Mouse (Mus musculus): ENCODE measurements around the gene Hexa. TPM values are rescaled to one million over a fixed set of nuclear protein-coding genes. Genes with fewer than 3 reads are reported as not detected.

Hexa gene
- polyA plus RNA-seq, 1 experiment, result 98.1 TPM

DNA sequence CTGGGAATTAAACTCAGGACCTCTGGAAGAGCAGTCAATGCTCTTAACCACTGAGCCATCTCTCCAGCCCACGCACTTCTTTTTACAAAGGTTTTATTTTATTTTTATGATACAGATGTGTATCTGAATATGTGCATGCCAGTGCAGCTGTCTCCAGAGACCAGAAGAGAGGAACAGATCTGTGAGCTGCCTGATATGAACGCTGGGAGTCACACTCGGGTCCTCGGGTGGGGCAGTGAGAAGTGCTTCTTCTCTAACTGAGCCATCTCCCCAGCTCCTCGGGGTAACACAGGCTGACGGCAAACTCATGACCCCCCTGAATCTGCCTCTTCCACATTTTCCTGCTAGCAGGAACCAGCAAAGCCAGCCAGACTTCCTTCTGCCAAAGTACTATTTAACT is 12.6 kb upstream of the Hexa start:
- no peak overlapping the region for H3K4me3 ChIP-seq (replicated peaks; ENCODE audit: control insufficient read depth, low read depth, low read length)
- H3K4me1 ChIP-seq (ENCODE audit: control insufficient read depth, insufficient read depth, low read length), result no peaks in the 10 kb centered on the region; the same call in 1 of the 2 replicates
- TF ChIP-seq POLR2A (IDR thresholded peaks at IDR 0.05; ENCODE audit: borderline replicate concordance, control insufficient read depth, low read depth, low read length) (no peak), CTCF (IDR thresholded peaks at IDR 0.05; ENCODE audit: control insufficient read depth, insufficient read depth, low read length) (no peak)
- 24% methylated on average over 6 of the region's 6 CpGs for WGBS
- no peak overlapping the region for H3K27ac ChIP-seq (ENCODE audit: control insufficient read depth, insufficient read depth, low read depth, low read length, poor library complexity)

DNA sequence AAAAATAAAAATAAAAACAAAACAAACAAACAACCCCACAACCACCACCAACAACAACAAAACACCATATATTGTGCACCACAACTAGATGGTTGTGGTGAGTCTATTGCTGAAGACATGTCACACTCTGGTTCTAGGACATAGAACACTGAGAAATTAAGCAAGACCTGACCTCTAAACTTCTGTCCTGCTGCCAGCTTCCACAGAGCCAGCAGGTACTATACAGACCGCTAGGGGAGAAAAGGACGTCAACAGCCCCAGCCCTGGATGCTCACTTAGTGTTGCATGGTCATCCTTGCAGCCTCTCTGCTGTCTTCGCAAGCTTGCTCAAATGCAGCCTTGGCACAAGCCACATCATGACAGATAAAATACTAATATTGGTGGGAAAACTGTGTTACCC is 11.8 kb upstream of the Hexa start:
- Histone ChIP-seq H3K27ac (ENCODE audit: control insufficient read depth, insufficient read depth, low read depth, low read length, poor library complexity) (no peak overlapping the region), H3K4me1 (ENCODE audit: control insufficient read depth, insufficient read depth, low read length) (no peaks in the 10 kb centered on the region; the same call in 1 of the 2 replicates), H3K4me3 (replicated peaks; ENCODE audit: control insufficient read depth, low read depth, low read length) (no peak overlapping the region)
- WGBS, result 66% methylated on average over 3 of the region's 3 CpGs
- no peak for TF ChIP-seq CTCF (IDR thresholded peaks at IDR 0.05; ENCODE audit: control insufficient read depth, insufficient read depth, low read length)

DNA sequence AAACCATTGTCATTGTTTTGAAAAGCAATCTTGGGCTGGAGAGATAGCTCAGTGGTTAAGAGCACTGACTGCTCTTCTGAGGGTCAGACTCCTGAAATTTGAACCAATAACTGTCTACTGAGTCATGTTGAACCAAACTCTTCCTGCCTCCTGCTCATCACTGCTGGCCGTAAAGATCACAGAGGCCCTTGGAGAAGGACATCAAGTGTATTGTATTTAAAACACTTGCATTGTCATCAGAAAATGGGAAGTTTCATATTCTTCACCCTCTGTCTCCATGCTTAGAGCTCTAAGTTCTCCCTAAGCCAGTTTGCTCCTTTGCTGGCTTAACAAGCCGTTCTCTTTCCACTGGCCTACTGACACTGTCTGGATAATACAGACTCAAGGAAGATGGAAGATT is 11.1 kb upstream of the Hexa start:
- 29% methylated on average over 2 of the region's 2 CpGs for WGBS
- Histone ChIP-seq H3K4me1 (ENCODE audit: control insufficient read depth, insufficient read depth, low read length) (no peaks in the 10 kb centered on the region; the same call in 1 of the 2 replicates), H3K4me3 (replicated peaks; ENCODE audit: control insufficient read depth, low read depth, low read length) (no peak overlapping the region), H3K27ac (ENCODE audit: control insufficient read depth, insufficient read depth, low read depth, low read length, poor library complexity) (peak overlapping the region; percentile 49; the same call in 1 of the 2 replicates)
- no peak for TF ChIP-seq POLR2A (IDR thresholded peaks at IDR 0.05; ENCODE audit: borderline replicate concordance, control insufficient read depth, low read depth, low read length)
- no peak for TF ChIP-seq CTCF (IDR thresholded peaks at IDR 0.05; ENCODE audit: control insufficient read depth, insufficient read depth, low read length)

DNA sequence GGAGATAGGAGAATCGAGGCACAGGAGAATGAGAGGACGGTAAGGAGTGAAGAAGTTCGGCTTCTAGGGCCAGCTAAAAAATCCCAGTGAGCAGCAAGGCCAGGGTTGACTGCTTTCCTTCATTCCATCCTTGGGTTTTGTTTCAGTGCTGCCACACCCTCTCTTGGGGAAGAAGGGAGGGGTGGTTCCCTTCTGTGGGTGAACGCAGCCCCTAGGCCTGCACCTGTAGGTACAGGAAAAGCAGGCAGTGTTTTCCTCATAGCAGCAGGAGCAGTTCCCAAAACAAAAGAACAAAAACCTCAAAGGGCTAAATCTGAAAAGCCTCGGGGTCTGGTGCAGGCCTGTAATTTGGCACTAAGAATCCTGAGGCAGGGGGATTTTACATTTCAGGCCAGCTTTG is 7.7 kb upstream of the Hexa start:
- no peak for TF ChIP-seq CTCF (IDR thresholded peaks at IDR 0.05; ENCODE audit: control insufficient read depth, insufficient read depth, low read length)
- TF ChIP-seq POLR2A (IDR thresholded peaks at IDR 0.05; ENCODE audit: borderline replicate concordance, control insufficient read depth, low read depth, low read length), result no peak
- peaks cover 4% of the 10 kb centered on the region for H3K4me1 ChIP-seq (ENCODE audit: control insufficient read depth, insufficient read depth, low read length)
- WGBS, result 59% methylated on average over 5 of the region's 5 CpGs
- no peak overlapping the region for H3K4me3 ChIP-seq (replicated peaks; ENCODE audit: control insufficient read depth, low read depth, low read length)
- no peak overlapping the region for H3K27ac ChIP-seq (ENCODE audit: control insufficient read depth, insufficient read depth, low read depth, low read length, poor library complexity)

DNA sequence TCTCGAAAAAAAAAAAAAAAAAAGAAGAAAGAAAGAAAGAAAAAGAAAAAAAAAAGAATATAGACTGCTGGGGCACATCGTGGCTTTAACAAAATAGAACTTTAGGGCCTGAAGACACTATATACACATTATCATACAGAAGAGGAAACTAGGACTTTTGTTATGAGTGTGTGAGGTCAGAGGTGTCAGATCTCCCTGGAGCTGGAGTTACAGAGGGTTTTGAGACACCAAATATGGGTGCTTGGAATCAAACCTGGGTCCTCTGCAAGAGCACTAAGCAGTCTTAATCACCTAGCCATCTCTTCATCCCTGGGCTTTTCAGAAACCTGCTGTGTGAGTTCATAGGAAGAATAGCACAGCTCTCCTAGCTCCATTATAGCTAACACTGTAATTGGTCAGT is 5.9 kb upstream of the Hexa start:
- Histone ChIP-seq H3K4me3 (replicated peaks; ENCODE audit: control insufficient read depth, low read depth, low read length) (no peak overlapping the region), H3K27ac (ENCODE audit: control insufficient read depth, insufficient read depth, low read depth, low read length, poor library complexity) (no peak overlapping the region), H3K4me1 (ENCODE audit: control insufficient read depth, insufficient read depth, low read length) (peaks cover 9% of the 10 kb centered on the region)
- 60% methylated on average over 2 of the region's 2 CpGs for WGBS
- no peak for TF ChIP-seq CTCF (IDR thresholded peaks at IDR 0.05; ENCODE audit: control insufficient read depth, insufficient read depth, low read length)
- no peak for TF ChIP-seq POLR2A (IDR thresholded peaks at IDR 0.05; ENCODE audit: borderline replicate concordance, control insufficient read depth, low read depth, low read length)

DNA sequence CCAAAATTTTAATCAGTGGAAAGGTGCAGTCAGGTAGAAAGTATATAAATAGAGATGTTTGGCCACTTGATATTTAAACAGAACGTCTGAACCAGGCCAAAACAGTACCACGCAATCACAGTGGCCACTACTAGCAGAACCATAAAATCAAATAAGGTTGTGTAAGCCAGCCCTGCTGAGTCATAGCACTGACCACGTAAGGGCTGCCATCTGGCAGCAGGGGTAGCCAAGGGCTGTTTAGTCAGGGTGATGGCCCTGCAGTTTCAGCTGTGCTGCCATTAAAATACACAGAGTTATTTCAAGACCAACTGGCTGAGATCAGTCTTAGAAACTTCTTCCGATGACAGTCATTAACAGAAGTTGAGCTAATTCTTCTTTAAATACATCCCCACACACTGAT is 5.5 kb upstream of the Hexa start:
- no peak overlapping the region for H3K27ac ChIP-seq (ENCODE audit: control insufficient read depth, insufficient read depth, low read depth, low read length, poor library complexity)
- H3K4me3 ChIP-seq (replicated peaks; ENCODE audit: control insufficient read depth, low read depth, low read length), result no peak overlapping the region
- no peak for TF ChIP-seq POLR2A (IDR thresholded peaks at IDR 0.05; ENCODE audit: borderline replicate concordance, control insufficient read depth, low read depth, low read length)
- TF ChIP-seq CTCF (IDR thresholded peaks at IDR 0.05; ENCODE audit: control insufficient read depth, insufficient read depth, low read length), result no peak
- peaks cover 9% of the 10 kb centered on the region for H3K4me1 ChIP-seq (ENCODE audit: control insufficient read depth, insufficient read depth, low read length)
- 39% methylated on average over 4 of the region's 4 CpGs for WGBS

DNA sequence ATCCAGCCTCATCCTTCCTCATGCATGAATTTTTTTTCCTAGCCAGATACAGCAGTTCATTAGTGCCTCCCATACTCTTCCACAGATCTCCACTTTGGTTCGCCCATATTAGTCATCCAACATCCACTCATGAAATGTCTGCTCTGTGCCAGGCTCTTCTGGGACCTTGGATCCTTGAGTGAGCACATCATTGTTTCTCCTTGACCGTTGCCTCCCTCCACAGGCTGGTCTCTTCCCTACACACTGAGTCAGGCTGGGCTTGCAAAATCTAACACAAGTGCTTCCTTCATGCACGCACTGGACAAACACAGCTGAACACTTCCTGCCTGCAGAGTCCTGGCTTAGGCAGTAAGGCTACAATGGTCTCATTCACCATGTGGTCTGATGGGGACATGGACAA is 1.7 kb upstream of the Hexa start:
- 44% methylated on average over 3 of the region's 3 CpGs for WGBS
- Histone ChIP-seq H3K4me1 (ENCODE audit: control insufficient read depth, insufficient read depth, low read length) (peaks cover 10% of the 10 kb centered on the region), H3K4me3 (replicated peaks; ENCODE audit: control insufficient read depth, low read depth, low read length) (no peak overlapping the region), H3K27ac (ENCODE audit: control insufficient read depth, insufficient read depth, low read depth, low read length, poor library complexity) (peak overlapping the region; percentile 21; the same call in 1 of the 2 replicates)
- TF ChIP-seq POLR2A (IDR thresholded peaks at IDR 0.05; ENCODE audit: borderline replicate concordance, control insufficient read depth, low read depth, low read length) (no peak), CTCF (IDR thresholded peaks at IDR 0.05; ENCODE audit: control insufficient read depth, insufficient read depth, low read length) (peak; percentile 60)

DNA sequence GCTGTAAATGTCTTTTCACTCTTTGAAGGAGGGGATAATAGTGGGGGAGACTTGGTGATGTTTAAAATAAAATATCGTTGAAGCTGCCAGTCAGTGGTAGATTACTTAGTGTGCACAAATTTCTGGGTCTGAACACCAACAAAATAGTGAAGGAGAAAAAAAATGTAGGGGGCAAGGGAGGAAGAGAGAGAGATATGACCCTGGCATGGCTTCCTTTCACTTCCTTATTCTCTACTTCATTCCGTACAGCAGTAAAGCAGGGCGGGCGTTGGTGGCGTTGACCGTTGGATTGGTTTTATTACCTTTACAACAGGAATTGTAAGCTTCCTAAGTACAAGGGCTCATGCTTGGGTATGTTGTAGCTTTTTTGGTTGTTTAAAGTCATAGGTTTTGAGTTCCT is 2.3 kb downstream of the Hexa start:
- Histone ChIP-seq H3K27ac (ENCODE audit: control insufficient read depth, insufficient read depth, low read depth, low read length, poor library complexity) (no peak overlapping the region), H3K4me1 (ENCODE audit: control insufficient read depth, insufficient read depth, low read length) (peaks cover 9% of the 10 kb centered on the region), H3K4me3 (replicated peaks; ENCODE audit: control insufficient read depth, low read depth, low read length) (peak overlapping the region; percentile 47)
- TF ChIP-seq POLR2A (IDR thresholded peaks at IDR 0.05; ENCODE audit: borderline replicate concordance, control insufficient read depth, low read depth, low read length) (no peak), CTCF (IDR thresholded peaks at IDR 0.05; ENCODE audit: control insufficient read depth, insufficient read depth, low read length) (no peak)
- 30% methylated on average over 6 of the region's 6 CpGs for WGBS

DNA sequence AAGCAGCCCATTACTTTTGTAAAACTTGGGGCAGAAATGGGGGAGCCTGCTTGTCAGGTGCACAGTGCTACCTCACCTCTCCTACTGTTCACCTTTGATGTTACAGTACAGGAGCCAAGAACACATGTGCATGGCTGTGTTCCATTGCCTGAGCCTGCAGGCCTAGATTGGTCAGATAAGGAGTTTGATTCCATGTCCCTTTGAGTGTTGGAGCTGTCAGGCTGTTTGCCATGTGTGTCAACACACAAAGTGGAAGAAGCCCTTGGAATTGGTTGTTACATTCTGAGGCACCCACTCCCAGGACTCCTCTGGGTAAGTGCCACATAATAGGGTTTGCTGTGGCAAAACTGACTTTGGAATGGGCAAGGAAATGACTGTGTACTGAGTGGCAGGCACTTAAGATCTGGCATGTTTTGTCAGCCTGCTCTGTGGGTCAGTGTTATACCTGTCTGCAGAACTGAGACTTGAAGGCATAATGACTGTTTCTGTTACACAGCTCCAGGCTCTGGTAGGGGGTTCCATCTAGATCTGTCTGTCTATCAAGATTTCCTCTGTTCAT is 3.5 kb downstream of the Hexa start:
- peak overlapping the region; percentile 35 for H3K4me3 ChIP-seq (replicated peaks; ENCODE audit: control insufficient read depth, low read depth, low read length)
- peaks cover 7% of the 10 kb centered on the region; the same call in 1 of the 2 replicates for H3K4me1 ChIP-seq (ENCODE audit: control insufficient read depth, insufficient read depth, low read length)
- peak overlapping the region; percentile 7; the same call in 1 of the 2 replicates for H3K27ac ChIP-seq (ENCODE audit: control insufficient read depth, insufficient read depth, low read depth, low read length, poor library complexity)
- TF ChIP-seq CTCF (IDR thresholded peaks at IDR 0.05; ENCODE audit: control insufficient read depth, insufficient read depth, low read length), result no peak
- no peak for TF ChIP-seq POLR2A (IDR thresholded peaks at IDR 0.05; ENCODE audit: borderline replicate concordance, control insufficient read depth, low read depth, low read length)
